Mouse (Mus musculus) spleen, embryonic (tissue): ENCODE measurements at regions not wholly inside any gene's neighbourhood (a gene's known extent, or its start where the extent isn't known, plus 50 kb on each side); places are given as distances from the start of the nearest gene placed in this dataset.

Source experiments
- CTCF ChIA-PET: fragments of 350-600 bp; sonication (Branson Sonifier 250); formaldehyde crosslinking; loops from one replicate; lab custom pipeline; 2022; lab: Charles Lee

DNA sequence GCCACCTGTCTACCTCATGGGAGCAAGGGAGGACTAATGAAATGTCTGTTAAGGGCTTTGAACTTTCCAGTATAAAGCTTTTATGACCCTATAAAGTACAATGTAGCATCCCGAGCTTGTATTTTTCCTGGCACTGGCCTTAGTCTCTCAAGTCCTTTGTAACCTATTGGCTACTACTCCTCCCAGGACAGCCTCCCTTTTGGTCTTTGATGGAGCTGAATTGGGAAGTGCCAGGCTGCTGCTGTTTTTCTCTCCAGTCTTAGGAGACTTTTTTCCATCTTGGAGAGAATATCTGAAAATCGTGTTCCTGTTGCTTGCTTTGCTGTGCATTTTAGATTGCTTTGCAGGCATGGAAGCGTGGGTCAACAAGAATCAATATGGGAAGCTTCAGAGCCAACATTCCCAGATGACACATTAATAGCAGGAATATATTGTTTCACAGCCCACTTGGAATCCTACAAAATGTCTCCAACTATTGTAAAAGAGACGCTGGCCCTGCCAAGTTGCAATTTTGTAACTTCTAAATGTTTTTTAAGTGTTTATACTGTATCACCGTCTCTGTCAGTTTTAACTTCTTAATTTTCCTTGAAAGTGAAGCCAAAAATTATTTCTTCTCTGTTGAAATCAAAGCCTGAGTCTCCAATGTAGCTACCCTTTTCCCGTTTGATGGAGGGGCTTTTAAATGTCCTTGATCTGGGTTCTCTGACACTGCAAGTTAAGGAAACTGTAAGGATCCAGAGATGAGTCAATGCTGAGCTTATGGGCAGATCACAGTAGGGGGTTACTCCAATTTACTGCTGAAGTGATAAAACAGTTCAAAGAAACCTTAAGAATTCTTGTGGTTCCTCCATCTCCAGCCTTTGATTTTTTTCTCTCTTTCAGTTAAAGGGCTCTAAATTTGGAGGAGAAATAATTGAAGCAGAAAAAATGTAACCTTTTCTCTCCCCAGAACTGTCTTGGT is 603.3 kb downstream of the Ptprc start:
- CTCF ChIA-PET: no interaction called here

GRCm38 (mm10) chr1:137571190-137571904 is 604.2 kb downstream of the Ptprc start:
- CTCF ChIA-PET: no interaction called here

DNA sequence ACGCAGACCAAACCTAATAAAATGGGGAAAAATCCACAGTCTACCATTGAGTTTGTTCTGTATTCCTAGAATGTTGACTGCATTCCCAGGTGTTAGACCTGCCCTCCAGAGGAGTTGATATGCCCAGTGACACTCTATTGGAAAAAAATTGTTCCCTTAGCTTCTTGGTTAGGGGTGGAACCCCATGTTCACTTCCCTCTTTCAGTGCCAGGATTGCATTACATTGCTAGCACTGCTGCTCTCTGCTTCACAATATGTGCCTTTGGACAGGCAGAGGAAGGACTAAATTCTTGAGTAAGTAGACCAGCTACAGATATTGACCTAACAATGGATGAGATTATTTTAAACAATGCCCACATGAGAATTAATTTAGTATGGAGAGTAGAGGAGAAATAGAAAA is 607.3 kb upstream of the Nr5a2 start:
- CTCF ChIA-PET: no interaction called here

GRCm38 (mm10) chr1:137565573-137566048 is 605.4 kb upstream of the Nr5a2 start:
- CTCF ChIA-PET: no interaction called here

GRCm38 (mm10) chr1:137561686-137562085 is 601.4 kb upstream of the Nr5a2 start:
- CTCF ChIA-PET: no interaction called here

GRCm38 (mm10) chr1:137560389-137561268 is 600.4 kb upstream of the Nr5a2 start:
- CTCF ChIA-PET: no interaction called here

GRCm38 (mm10) chr1:137549659-137550058 is 589.4 kb upstream of the Nr5a2 start:
- CTCF ChIA-PET: no interaction called here

GRCm38 (mm10) chr1:137545666-137546065 is 585.4 kb upstream of the Nr5a2 start:
- CTCF ChIA-PET: no interaction called here

GRCm38 (mm10) chr1:137543828-137544227 is 583.6 kb upstream of the Nr5a2 start:
- CTCF ChIA-PET: no interaction called here

DNA sequence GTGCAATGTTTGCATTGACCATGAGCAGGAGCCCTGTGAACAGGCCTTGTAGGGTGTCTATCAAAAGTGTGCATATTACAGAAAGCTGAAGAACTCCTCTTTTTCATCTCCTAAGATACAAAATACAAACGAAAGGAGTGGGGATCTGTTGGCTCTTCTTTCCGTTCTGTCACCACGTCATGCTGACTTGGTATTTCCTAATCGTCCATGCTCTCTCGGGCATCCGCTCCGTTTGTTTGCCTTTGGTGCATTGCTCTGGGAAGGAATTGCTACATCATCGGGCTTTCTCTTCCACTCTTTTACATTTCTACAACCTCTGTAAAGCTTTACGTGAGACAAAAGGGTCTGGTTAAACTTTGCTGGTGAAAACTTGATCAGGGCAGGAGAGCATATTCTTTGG is 581.2 kb upstream of the Nr5a2 start:
- CTCF ChIA-PET: interaction anchor here (0.6 kb wide), 1 partner anchor 125 kb away, joined by 3 read pairs; no protein-coding TSS in a partner anchor

GRCm38 (mm10) chr1:137539424-137540116 is 579.3 kb upstream of the Nr5a2 start:
- CTCF ChIA-PET: no interaction called here

GRCm38 (mm10) chr1:137514750-137515149 is 554.5 kb upstream of the Nr5a2 start:
- CTCF ChIA-PET: no interaction called here

- CTCF ChIA-PET: no interaction called here
These were observed 543.6 kb upstream of the Nr5a2 start for GRCm38 (mm10) chr1:137503704-137504422.

DNA sequence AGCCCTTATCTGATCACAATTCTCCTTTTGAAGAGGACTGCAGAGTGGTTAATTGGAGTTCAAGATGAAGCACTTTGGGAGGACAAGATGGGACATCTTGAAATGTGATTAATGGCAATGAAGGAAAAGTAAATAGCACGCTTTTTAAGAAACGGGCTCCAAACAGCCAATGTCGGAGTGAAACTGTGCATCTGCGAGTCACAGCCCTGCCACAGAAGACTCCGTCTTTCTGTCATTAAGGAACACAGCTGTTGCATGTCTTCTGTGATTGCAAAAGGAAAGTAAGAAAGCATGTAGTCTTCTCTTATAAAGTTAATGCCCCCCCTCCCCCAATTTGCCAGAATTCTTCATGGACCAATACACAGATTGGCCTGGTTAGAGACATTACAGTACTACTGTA is 528.0 kb upstream of the Nr5a2 start:
- CTCF ChIA-PET: no interaction called here

DNA sequence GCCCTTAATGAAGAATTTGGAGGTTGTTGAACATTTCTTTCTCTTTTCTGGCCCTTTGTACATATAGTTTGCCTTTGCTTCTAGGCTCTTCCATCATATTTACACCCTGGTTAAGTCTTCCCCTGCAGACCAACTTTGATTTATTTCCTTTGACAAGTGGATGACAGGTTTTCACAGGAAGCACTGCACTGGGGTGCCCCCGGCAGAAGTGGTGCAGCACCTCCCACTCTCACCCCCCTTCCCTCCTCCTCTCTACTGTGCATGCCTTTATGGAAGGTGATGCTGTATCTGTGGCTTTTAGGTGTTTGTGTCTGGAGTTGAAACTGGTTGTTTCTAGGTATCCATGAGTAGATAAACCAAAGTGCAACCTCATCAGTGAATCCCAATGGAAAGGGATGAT is 518.2 kb upstream of the Nr5a2 start:
- CTCF ChIA-PET: no interaction called here

GRCm38 (mm10) chr1:137477239-137477638 is 517.0 kb upstream of the Nr5a2 start:
- CTCF ChIA-PET: no interaction called here

GRCm38 (mm10) chr1:137474858-137475257 is 514.6 kb upstream of the Nr5a2 start:
- CTCF ChIA-PET: no interaction called here

GRCm38 (mm10) chr1:137473800-137474685 is 513.8 kb upstream of the Nr5a2 start:
- CTCF ChIA-PET: no interaction called here

DNA sequence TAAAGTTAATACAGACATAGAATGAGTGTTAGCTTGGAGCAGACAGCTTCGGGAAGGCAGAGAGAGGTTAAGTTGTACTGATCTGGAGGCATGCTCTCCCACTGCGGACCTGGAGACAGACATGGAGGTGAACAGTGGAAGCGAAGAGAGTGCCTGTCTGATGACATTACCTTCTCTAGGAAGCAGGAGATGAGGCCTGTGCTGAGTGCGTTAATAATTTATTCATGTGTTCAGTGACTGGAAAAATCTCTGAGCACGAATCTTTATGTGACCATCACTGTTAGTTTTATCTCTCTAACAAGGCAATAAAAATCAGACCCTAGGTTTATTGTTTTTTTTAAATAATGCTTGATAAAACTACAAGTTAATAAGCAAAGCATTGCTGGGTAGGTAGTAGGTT is 504.7 kb upstream of the Nr5a2 start:
- CTCF ChIA-PET: no interaction called here
